Comparison of ENCODE assay signal across 8 mouse cellular contexts in genomic region chr9:61373942-61374900, GRCm38 (mm10). TPM values are rescaled to one million over a fixed set of nuclear protein-coding genes. Genes with fewer than 3 reads are reported as not detected.
A peak's percentile ranks its signal among the peaks of the same experiment; 100 is the strongest.
DNase-seq lines count a peak whose midpoint lies in the region; ATAC-seq and TF ChIP-seq lines count a peak whose summit lies in the region.

No protein-coding gene starts in this region.

- under 1% methylated on average over 51 of the region's 51 CpGs for WGBS in hindbrain, embryonic 12.5 days
- 3% methylated on average over 49 of the region's 51 CpGs for WGBS in liver, embryonic 15.5 days (ENCODE audit: insufficient replicate concordance)

- TF ChIP-seq RAD21 in MEL (IDR thresholded peaks at IDR 0.05; ENCODE audit: low read depth, low read length), result no peak

- H3K36me3 ChIP-seq in MEL (ENCODE audit: control insufficient read depth in 1 of 2, insufficient read depth in 2 of 2, low read length in 2 of 2), result peaks cover 8 to 40% of the 10 kb centered on the region in 2 experiments
- peaks cover 14% of the 10 kb centered on the region for H3K36me3 ChIP-seq in hindbrain, embryonic 12.5 days
- peaks cover 4% of the 10 kb centered on the region; the same call in 1 of the 2 replicates for H3K36me3 ChIP-seq in liver, embryonic 15.5 days (replicated peaks)

- TF ChIP-seq CTCF in layer of hippocampus, adult 2 months (conservative IDR thresholded peaks at IDR 0.05), result peak; percentile 21
- no peak for TF ChIP-seq CTCF in MEL (IDR thresholded peaks at IDR 0.05 in 2 of 3, conservative IDR thresholded peaks at IDR 0.05 in 1 of 3; ENCODE audit: control insufficient read depth in 1 of 3, insufficient read depth in 1 of 3, low read depth in 2 of 3, low read length in 3 of 3, poor library complexity in 1 of 3, severe bottlenecking in 1 of 3)

- no peaks in the 10 kb centered on the region for H3K27me3 ChIP-seq in MEL (ENCODE audit: control insufficient read depth in 1 of 2, insufficient read depth in 2 of 2, low read length in 2 of 2)
- H3K27me3 ChIP-seq in hindbrain, embryonic 12.5 days, result no peaks in the 10 kb centered on the region
- peaks cover 50% of the 10 kb centered on the region for H3K27me3 ChIP-seq in liver, embryonic 15.5 days

- TF ChIP-seq EP300 in MEL (IDR thresholded peaks at IDR 0.05; ENCODE audit: low read depth in 1 of 2, low read length in 2 of 2), result no peak

- peaks cover 25 to 47% of the 10 kb centered on the region in 2 experiments for H3K4me1 ChIP-seq in MEL (ENCODE audit: control insufficient read depth in 1 of 2, insufficient read depth in 2 of 2, low read length in 2 of 2)
- H3K4me1 ChIP-seq in hindbrain, embryonic 12.5 days, result peaks cover 64% of the 10 kb centered on the region
- H3K4me1 ChIP-seq in liver, embryonic 15.5 days (replicated peaks), result peaks cover 95% of the 10 kb centered on the region

- no peak for DNase-seq in layer of hippocampus, adult 2 months (ENCODE audit: low spot score in 2 of 2)
- DNase-seq in layer of hippocampus, postnatal 25 days (ENCODE audit: extremely low spot score in 1 of 2, low spot score in 1 of 2), result no peak
- DNase-seq in MEL (ENCODE audit: low read depth, low spot score), result peak; percentile 56
- peak; percentile 86 for DNase-seq in embryo, embryonic 9.5 days (ENCODE audit: extremely low spot score)
- peak; percentile 79 for DNase-seq in retina, embryonic 14.5 days (ENCODE audit: low spot score)
- no peak for DNase-seq in left cerebral cortex, adult 8-10 months (ENCODE audit: low spot score in 2 of 2)

- peak overlapping the region; percentile 88 for H3K9ac ChIP-seq in MEL (ENCODE audit: control insufficient read depth, low read depth, low read length, poor library complexity, severe bottlenecking)
- H3K9ac ChIP-seq in hindbrain, embryonic 12.5 days, result peak overlapping the region; percentile 99
- H3K9ac ChIP-seq in liver, embryonic 15.5 days, result peak overlapping the region; percentile 69

- no peaks in the 10 kb centered on the region for H3K9me3 ChIP-seq in MEL (replicated peaks; ENCODE audit: insufficient read depth, low read length)
- H3K9me3 ChIP-seq in hindbrain, embryonic 12.5 days (replicated peaks), result no peaks in the 10 kb centered on the region
- H3K9me3 ChIP-seq in liver, embryonic 15.5 days (replicated peaks), result no peaks in the 10 kb centered on the region

- peak overlapping the region; percentile 53 for H3K4me3 ChIP-seq in layer of hippocampus, adult 2 months
- H3K4me3 ChIP-seq in MEL (ENCODE audit: control insufficient read depth in 1 of 2, insufficient read depth in 1 of 2, low read depth in 2 of 2, low read length in 2 of 2), result peak overlapping the region; percentile 74 to 87
- H3K4me3 ChIP-seq in hindbrain, embryonic 12.5 days, result peak overlapping the region; percentile 94
- peak overlapping the region; percentile 70 for H3K4me3 ChIP-seq in liver, embryonic 15.5 days (replicated peaks)

- H3K79me2 ChIP-seq in MEL (ENCODE audit: control insufficient read depth, insufficient read depth, low read length, poor library complexity), result peaks cover 55% of the 10 kb centered on the region

- TF ChIP-seq POLR2A in MEL (IDR thresholded peaks at IDR 0.05; ENCODE audit: control insufficient read depth in 1 of 2, insufficient read depth in 1 of 2, low read depth in 1 of 2, low read length in 2 of 2, poor library complexity in 1 of 2), result 0 out of 4 replicates have a peak, but pooled peaks of 1 of the 2 experiments have one; percentile 26

- no peak for ATAC-seq in hindbrain, embryonic 12.5 days (ENCODE audit: low FRiP score)
- ATAC-seq in liver, embryonic 15.5 days (ENCODE audit: insufficient read depth), result no peak

- H3K27ac ChIP-seq in layer of hippocampus, adult 2 months, result peak overlapping the region; percentile 96
- H3K27ac ChIP-seq in MEL (ENCODE audit: control insufficient read depth, low read depth, low read length), result peak overlapping the region; percentile 55
- peak overlapping the region; percentile 95 for H3K27ac ChIP-seq in hindbrain, embryonic 12.5 days
- peak overlapping the region; percentile 9; the same call in 1 of the 2 replicates for H3K27ac ChIP-seq in liver, embryonic 15.5 days (replicated peaks)

- H3K4me2 ChIP-seq in hindbrain, embryonic 12.5 days (replicated peaks), result peak overlapping the region; percentile 91
- peak overlapping the region; percentile 98 for H3K4me2 ChIP-seq in liver, embryonic 15.5 days

TF ChIP-seq in MEL, 35 proteins besides CTCF, POLR2A, EP300 and RAD21:
- TF ChIP-seq MEF2A (IDR thresholded peaks at IDR 0.05; ENCODE audit: extremely low read depth, insufficient replicate concordance, low read depth, low read length, poor library complexity, severe bottlenecking) (no peak), CHD1 (IDR thresholded peaks at IDR 0.05; ENCODE audit: low read depth, low read length) (no peak), USF2 (IDR thresholded peaks at IDR 0.05; ENCODE audit: borderline replicate concordance in 1 of 2, insufficient read depth in 1 of 2, low read depth in 1 of 2, low read length in 2 of 2) (no peak), MAFK (IDR thresholded peaks at IDR 0.05; ENCODE audit: borderline replicate concordance, low read depth, low read length) (no peak), POLR2AphosphoS2 (IDR thresholded peaks at IDR 0.05; ENCODE audit: low read length) (no peak), CHD2 (IDR thresholded peaks at IDR 0.05; ENCODE audit: low read length) (no peak), SMC3 (IDR thresholded peaks at IDR 0.05; ENCODE audit: low read depth, low read length) (no peak), KAT2A (conservative IDR thresholded peaks at IDR 0.05; ENCODE audit: low read depth, low read length) (no peak)

RNA-seq across cellular contexts. Expression of gene Tle3, which starts 2.1 kb away (rescaled TPM):
- total RNA-seq in layer of hippocampus, adult 2 months (2021), result 10 to 100 TPM; 53.1 to 57.2 TPM
- 10 to 100 TPM; 57.3 to 64.0 TPM for total RNA-seq in layer of hippocampus, postnatal 25 days (2021)
- total RNA-seq in MEL (2012; rRNA removed), result 20.3 and 28.4 TPM in 2 replicates
- polyA plus RNA-seq in MEL (2012; ENCODE audit: insufficient read depth in 1 of 2, insufficient read length in 2 of 2, low read depth in 1 of 2, low replicate concordance in 2 of 2, missing spikeins in 1 of 2), result 10 to 100 TPM in 1 of 2 experiments, not detected in 1; 26.8 TPM
- 56.3 and 59.9 TPM in 2 replicates for polyA plus RNA-seq in hindbrain, embryonic 12.5 days (2016; fragmentation: Nextera tagmentation; extraction: Ambion mirVana)
- 3.0 and 4.0 TPM in 2 replicates for polyA plus RNA-seq in liver, embryonic 15.5 days (2015; fragmentation: Nextera tagmentation; extraction: Ambion mirVana)
- total RNA-seq in left cerebral cortex, adult 8-10 months (2022), result 10 to 100 TPM; 37.4 to 53.8 (median 44.7) TPM

Comparison
In these comparisons a context has a peak if more than half of its experiments do, and no peak if none do; other contexts are left out.
1. DNase-seq: peak in MEL (single experiment), embryo, embryonic 9.5 days (single experiment) and retina, embryonic 14.5 days (single experiment); none in layer of hippocampus, adult 2 months (0 of 2), layer of hippocampus, postnatal 25 days (0 of 2) and left cerebral cortex, adult 8-10 months (0 of 2).
2. H3K27ac ChIP-seq: peak in every context shown above with its lines; median percentile 96 in layer of hippocampus, adult 2 months; 95 in hindbrain, embryonic 12.5 days; 55 in MEL; 9 in liver, embryonic 15.5 days.
3. Peak in every context shown above with its lines, with median percentiles within 50 percentile points of each other: H3K4me3 ChIP-seq and H3K9ac ChIP-seq.